Mouse (Mus musculus) left cerebral cortex, postnatal 25 days (tissue): ENCODE data around the gene Gzmm. TPM values are rescaled to one million over a fixed set of nuclear protein-coding genes. Genes with fewer than 3 reads are reported as not detected.
A peak's percentile ranks its signal among the peaks of the same experiment; 100 is the strongest.

ENCODE experiments used
- DNase-seq, 2 experiments: peaks; one replicate each; pipeline ENCODE4 v3.0.0; 2022; ENCODE audit warnings: low spot score in 2 of 2, mixed read lengths in 1 of 2
- intact Hi-C: fragments of 180-260 bp; cut with DNase I; formaldehyde crosslinking; loops from one replicate; pipeline ENCODE4 v1.15.1; 2025
- total RNA-seq, 2 experiments: library from RNA; stranded (reverse); gene quantifications; 2 replicates each; pipeline ENCODE4 v1.2.3; 2021

Gzmm gene
- total RNA-seq, 2 experiments from 2014 or later: 1.5 to 2.4 TPM

DNA sequence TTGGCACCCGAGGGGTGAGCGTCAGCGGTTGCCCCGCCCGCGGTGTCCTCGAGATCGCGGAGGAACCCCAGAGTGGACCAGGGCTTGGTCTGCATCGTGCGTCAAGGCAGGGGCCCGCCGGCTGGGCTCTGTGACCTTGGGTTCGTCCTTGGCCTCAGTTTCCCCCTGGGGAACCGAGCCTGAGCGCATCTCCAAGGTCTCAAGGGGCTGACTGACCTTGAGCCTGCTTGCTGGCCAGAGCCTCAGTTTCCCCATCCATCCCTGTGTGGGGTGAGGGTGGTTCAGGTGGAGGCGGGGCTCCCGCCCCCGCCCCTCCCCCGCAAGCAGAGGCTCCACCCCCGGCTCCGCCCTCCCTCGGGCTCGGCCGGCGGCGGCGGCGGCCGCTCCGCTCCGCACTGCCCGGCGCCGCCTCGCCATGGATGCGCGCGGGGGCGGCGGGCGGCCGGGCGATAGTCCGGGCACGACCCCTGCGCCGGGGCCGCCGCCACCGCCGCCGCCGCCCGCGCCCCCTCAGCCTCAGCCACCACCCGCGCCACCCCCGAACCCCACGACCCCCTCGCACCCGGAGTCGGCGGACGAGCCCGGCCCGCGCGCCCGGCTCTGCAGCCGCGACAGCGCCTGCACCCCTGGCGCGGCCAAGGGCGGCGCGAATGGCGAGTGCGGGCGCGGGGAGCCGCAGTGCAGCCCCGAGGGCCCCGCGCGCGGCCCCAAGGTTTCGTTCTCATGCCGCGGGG is 27.6 kb downstream of the Gzmm start, which contains the start of gene Hcn2:
Hcn2 (plus strand) TSS at position 381 of the 734 bp plus-strand sequence.
- intact Hi-C loops: no loop called here
- DNase-seq: no peak

DNA sequence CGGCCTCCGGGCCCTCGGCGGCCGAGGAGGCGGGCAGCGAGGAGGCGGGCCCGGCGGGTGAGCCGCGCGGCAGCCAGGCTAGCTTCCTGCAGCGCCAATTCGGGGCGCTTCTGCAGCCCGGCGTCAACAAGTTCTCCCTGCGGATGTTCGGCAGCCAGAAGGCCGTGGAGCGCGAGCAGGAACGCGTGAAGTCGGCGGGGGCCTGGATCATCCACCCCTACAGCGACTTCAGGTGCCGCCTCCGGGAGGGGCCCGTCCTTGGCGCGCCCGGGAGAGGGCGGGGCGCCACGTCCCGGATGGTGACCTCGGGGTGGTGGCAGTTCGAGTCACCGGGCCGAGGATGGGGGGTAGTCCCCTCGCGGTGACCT is 28.2 kb downstream of the Gzmm start:
- peak; percentile 61 to 66 for DNase-seq
- intact Hi-C loops: no loop called here

DNA sequence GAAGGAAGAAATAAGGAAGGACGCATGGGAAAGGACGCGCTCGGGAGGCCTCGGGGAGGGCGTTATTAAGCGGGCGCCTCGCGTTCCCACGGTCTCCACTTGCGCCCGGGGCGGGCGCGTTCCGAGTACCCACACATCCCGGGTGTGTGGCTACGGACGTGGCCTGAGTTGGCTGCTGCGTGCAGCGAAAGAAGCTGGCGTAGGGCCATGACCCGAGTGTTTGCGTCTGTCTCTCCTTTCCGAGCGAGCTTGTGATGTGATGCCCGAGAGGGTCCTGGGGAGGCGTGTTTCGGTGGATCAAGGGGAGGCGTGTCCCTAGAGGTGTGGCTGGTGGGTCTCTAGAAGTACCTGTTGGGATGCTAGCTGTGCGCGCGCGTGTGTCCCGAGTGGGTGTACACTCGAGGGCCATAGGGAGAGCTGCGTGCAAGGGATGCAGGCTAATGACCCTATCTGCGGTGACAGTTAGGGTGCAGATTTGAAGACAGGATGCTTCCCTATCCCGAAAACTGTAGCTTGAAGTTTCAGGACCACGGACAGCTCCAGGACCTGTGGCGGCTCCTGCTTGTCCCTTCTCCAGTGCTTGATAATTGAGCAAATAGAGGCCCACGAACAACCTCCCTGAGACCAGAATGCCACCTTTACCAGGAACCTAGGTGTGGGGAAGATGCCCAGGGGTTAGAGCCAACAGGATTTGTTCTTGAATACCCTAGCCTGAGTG is 29.0 kb downstream of the Gzmm start:
- intact Hi-C loops: no loop called here
- DNase-seq: no peak

DNA sequence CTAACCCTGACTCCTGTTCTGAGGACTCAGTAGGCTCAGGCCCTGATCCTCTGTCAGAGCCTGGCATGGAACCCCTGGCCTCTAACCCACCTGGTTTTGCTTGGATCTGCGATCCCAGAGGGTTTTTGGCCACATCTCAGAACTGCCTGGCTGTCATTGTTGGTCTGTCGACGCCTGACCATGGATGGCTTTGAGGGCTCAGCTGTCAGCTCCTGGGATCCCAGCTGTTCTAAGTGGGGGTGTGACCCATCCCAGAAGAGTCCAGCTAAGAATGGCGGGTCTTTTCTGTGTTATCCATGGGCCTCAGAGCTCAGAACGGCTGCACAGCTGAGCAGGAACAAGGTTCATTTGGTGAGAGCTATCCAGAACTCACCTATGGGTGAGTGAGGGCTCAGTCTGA is 32.3 kb downstream of the Gzmm start:
- DNase-seq: no peak
- intact Hi-C loops: loop anchor here (5.0 kb wide), 1 partner anchor 101 kb away; the partner anchor contains the start of gene Misp

DNA sequence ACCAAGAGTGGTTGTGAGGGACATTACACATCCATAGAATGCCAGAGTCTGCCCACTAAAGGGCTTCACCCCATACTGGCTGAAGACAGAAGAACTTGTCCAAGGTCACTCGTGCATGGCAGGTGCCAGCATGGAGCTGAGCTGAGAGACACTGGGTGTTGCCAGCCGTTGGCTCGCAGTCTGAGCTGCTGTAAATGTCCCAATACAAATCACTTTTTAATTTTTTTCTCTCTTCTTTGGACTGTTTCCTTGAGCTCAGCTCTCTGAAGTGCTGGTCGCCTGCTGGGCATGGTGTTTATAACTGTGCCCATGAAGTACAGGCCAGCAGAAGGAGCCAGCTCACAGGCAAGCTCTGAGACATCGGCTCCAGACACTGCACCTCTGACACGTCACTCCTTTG is 34.2 kb downstream of the Gzmm start:
- no peak for DNase-seq
- intact Hi-C loops: loop anchor here (5.0 kb wide), 1 partner anchor 99 kb away; the partner anchor contains the start of gene Misp

DNA sequence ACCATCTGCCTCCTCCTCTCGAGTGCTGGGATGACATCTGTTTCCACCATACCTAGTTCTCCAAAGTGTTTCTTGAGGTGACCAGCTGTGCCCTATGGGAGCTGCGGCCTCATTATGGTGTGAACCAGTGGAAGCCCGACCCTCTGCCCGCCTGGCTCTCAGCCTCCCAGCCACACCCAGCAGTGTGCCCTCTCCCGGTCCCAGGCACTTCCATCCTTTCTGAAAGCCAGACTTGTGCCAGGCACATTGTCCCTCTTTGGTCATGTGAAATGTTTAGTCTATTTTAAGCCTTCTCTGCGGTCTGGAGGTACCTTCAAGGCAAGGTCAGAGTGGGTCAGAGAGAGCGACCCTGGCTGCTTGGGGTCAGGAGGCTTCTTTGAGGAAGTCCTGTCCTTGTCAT is 34.9 kb downstream of the Gzmm start:
- intact Hi-C loops: loop anchor here (5.0 kb wide), 1 partner anchor 99 kb away; the partner anchor contains the start of gene Misp
- no peak for DNase-seq

DNA sequence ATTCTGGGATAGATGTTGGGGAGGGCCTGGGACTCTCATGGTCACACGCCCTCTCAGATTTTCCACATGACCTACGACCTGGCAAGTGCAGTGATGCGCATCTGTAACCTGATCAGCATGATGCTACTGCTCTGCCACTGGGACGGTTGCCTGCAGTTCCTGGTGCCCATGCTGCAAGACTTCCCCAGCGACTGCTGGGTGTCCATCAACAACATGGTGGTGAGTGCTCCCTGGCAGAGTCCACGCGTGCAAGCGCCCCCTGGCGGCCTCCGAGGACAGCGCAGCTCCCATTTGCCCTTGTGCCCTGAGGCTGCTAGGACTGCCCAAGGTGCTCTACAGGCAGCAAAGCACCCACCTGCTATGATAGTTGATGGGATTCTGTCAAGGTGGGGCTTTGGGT is 37.3 kb downstream of the Gzmm start:
- DNase-seq: no peak
- intact Hi-C loops: loop anchor here (1.0 kb wide), 1 partner anchor 31 kb away; no protein-coding TSS in a partner anchor

DNA sequence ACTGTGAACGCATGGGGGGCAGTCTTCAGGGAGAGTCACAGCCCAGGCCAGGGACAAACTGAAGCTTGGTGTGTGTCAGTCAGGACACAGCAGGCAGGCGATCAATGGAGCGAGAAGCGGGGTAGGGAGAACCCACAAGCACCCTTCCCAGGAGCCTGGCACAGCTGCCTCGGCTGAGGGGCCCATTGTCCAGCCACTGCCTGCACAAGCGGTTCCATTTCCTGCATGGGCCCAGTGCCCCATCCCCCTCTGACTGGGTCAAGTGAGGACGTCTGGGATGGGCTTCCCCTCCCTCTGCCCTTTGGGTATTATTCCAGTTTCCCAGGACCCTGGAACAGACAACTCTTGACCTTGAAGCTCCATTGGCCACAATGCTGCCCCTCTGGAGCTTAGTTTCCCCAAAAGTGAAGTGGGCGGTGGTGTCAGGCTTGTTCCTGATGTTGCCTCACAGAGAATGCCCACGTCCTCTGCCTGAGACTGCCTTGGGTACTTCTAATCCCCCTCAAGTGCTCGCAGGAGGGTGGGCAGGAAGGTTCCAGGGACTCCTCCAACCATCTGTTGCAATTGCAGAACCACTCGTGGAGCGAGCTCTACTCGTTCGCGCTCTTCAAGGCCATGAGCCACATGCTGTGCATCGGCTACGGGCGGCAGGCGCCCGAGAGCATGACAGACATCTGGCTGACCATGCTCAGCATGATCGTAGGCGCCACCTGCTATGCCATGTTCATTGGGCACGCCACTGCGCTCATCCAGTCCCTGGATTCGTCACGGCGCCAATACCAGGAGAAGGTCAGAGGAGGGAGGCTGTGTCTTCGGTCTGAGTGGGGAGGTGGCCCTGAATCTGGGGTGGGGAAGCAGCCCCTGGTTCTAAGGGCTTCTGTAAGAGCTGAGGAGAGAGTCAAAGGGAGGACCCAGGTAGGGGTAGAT is 39.8 kb downstream of the Gzmm start:
- peak in 1 of 2 experiments; percentile 82 for DNase-seq
- intact Hi-C loops: no loop called here

DNA sequence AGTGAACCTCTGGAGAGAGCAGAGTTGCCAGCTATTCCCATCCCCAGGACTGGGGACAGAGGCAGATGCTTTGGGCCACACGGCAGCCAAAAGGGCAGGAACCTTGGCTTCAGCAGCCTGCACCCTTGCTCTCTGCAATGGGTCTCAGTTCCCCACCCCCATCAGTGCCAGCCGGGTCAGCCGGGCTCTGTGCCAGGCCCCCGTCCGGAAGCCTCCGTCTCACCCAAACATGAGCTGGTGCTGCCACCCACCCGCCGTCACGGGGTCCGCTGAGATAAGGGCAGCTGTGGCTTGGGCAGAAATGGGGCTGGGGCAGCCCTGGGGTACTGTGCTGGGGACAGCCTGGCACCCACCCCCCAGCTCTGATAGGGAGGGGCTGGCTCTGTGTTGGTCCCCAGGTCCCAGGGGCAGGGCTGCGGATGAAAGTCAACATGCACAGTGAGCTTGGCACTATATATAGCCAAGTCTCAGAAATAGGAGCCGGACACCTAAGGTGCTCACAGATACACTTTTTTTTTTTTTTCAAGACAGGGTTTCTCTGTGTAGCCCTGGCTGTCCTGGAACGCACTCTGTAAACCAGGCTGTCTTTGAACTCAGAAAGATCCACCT is 40.6 kb downstream of the Gzmm start:
- DNase-seq: peak in 1 of 2 experiments; percentile 61
- intact Hi-C loops: no loop called here

DNA sequence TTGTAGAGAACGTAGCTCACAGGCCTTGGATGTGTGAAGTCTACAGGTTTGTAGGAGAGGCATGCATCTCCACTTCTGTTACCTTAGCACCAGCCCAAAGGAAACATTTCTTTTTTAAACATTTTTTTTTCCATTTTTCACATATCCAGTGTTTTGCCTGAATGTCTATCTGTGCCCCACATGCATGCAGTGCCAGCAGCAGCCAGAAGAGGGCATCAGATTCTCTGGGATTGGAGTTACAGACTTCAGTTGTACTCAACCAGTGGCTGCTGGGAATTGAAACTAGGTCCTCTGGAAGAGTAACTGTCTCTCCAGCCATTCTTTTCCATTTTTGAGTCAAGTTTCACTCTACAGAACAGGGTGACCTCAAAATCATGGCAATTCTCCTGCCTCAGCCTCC is 43.7 kb downstream of the Gzmm start:
- DNase-seq: no peak
- intact Hi-C loops: no loop called here

DNA sequence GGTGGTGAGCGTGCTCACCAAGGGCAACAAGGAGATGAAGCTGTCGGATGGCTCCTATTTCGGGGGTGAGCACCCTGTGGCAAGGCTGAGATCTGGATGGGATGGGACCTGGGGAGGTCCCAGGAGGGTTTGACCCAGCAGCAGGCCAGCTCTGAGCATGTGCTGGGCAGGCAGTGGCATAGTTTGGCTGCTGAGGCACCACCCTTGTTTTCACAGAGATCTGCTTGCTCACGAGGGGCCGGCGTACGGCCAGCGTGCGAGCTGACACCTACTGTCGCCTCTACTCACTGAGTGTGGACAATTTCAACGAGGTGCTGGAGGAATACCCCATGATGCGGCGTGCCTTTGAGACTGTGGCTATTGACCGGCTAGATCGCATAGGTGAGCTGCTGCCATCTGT is 45.0 kb downstream of the Gzmm start:
- DNase-seq: no peak
- intact Hi-C loops: no loop called here

DNA sequence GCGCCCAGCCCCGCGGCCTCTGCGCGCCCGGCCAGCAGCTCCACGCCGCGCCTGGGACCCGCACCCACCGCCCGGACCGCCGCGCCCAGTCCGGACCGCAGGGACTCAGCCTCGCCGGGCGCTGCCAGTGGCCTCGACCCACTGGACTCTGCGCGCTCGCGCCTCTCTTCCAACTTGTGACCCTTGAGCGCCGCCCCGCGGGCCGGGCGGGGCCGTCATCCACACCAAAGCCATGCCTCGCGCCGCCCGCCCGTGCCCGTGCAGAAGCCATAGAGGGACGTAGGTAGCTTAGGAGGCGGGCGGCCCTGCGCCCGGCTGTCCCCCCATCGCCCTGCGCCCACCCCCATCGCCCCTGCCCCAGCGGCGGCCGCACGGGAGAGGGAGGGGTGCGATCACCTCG is 46.5 kb downstream of the Gzmm start:
- intact Hi-C loops: no loop called here
- no peak for DNase-seq

DNA sequence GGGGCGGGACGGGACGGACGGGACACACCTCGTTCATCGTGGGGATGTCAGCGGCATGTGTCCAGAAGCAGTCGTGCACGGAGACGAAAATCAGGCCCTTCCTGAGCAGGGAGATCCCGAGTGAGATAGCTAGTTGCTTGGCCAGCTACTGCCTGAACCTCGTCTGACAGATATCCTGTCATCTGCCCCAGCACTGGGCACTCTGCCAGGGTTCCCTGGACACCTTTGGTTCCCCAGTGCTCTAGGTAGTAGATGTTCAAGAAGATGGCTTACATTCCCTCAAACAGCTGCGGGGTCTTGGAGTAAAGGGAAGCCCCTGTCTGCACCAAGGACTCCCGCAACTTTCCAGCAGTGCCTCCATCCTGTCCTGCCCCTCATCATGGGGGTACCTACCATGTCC is 47.9 kb downstream of the Gzmm start:
- intact Hi-C loops: no loop called here
- no peak for DNase-seq

DNA sequence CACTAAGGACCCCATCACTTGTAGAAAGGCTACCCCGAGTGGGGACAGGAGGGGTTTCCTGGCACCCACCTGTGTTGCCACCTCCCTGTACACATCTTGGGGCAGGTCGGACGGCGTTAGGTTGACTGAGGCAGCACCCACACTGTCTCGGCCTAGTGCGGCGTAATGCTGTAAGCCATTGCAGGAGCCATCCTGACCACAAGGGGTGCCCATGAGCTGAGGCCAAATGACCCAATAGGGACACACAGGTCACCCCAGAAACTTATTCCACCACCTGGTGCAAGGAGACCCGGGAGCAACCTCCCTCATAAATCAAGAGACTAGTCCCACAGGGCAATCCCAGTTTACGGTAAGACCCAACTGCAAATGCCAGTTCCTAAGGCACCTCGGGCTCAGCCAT is 49.4 kb downstream of the Gzmm start:
- intact Hi-C loops: no loop called here
- no peak for DNase-seq

DNA sequence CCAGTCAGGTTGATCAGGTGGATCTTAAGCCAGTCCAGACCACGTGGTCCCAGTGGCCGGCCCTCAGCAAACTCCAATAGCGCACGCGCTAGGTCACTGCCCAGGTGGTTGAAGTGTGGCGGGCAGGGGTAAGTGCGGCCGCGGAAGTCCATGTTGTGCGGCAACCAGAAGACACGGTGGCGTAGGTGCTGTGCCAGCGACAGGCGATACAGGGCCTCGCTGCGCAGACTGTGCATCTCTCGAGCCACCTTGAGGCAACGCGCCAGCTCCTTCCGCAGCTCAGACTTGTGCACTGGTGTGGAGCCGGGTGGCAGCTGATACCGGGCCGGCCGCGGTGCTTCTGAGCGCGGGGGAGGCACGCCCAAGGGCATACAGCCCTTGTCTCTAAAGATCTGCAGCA is 50.4 kb downstream of the Gzmm start:
- intact Hi-C loops: no loop called here
- no peak for DNase-seq

DNA sequence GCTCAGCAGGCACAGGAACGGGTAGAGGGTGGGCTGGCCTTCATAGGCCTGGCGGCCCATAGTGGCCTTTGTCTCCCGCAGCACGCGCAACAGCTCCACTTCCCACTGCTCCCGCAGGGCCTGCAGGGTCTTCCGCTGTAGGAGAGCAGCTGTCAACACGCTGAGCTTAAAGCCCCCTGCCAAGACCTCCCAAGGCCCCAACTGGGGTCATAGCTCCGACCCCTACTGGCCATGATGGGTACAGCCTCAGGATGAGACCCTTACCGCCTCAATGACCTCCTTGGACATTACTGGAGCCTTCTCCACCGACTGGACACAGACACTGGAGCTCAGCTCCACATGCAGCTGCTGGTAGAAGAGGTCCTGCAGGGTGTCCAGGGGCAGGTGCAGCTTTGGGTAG is 52.0 kb downstream of the Gzmm start:
- intact Hi-C loops: no loop called here
- no peak for DNase-seq

DNA sequence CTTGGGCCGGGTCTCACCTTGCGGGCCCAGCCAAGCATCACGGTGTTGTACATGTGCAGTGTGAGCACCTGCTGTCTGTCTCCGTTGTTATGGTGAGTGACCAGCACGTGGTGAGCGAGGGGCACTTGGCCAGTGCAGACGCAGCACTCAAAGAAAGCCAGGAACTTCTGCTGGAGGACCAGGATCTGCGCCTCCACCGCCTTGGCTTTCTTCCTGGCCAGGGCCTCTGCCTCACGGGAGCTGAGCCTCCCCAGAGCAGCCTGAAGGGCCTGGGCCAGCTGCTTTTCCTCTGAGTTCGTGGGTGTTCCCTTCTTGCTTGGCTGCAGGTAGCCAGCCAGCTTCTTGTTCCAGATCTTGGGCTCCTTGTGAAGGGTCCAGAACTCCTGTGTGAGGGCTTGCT is 54.3 kb downstream of the Gzmm start:
- no peak for DNase-seq
- intact Hi-C loops: no loop called here

DNA sequence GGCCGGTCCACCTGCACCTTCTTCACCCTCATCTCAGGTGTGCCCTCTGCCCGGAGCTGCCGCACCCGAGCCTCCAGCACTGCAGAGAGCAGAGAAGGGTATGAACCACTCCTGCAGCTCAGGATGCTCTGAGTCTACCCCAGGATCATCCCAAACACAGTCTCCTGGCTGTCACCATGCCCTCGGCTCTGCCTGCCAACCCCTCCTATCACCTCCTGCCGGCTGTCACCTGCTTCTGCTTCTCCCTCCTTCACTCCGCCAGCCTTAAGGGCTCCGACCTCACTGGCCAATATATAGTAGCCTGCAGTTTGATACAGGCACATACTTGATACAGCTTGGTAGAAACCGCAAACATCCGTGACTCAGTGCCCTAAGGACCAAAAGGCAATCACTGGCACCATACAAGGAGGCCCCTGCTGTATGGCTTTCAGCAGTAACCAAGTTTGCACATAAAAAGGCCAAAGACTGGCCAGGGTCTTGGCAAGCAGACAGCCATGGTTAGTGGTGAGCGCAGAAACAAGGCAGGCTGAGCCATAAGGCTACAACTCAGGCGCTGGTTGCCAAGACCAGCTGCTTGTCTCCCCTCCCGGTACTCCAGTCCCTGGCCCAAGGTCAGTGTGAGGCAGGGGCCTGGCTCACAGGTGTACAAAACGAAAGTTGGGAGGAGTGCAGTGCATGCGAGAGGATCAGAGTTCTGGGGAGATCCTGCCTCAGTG is 55.0 kb downstream of the Gzmm start:
- intact Hi-C loops: no loop called here
- DNase-seq: no peak
